Comparison of ENCODE assay signal across 8 mouse cellular contexts in genomic region chr15:80090741-80091120, GRCm38 (mm10). TPM values are rescaled to one million over a fixed set of nuclear protein-coding genes. Genes with fewer than 3 reads are reported as not detected.
DNase-seq lines count a peak whose midpoint lies in the region; ATAC-seq and TF ChIP-seq lines count a peak whose summit lies in the region.

No protein-coding gene starts in this region.

- 2% methylated on average over 17 of the region's 17 CpGs for WGBS in embryonic facial prominence, embryonic 10.5 days
- 2% methylated on average over 17 of the region's 17 CpGs for WGBS in intestine, embryonic 16.5 days

- peak; percentile 55 for DNase-seq in embryo, embryonic 10.5 days (ENCODE audit: low spot score)
- no peak for DNase-seq in embryo, embryonic 11 days
- DNase-seq in embryonic facial prominence, embryonic 10.5 days (ENCODE audit: low spot score): peak; percentile 55
- peak; percentile 45 for DNase-seq in neural tube, embryonic 10.5 days (ENCODE audit: extremely low spot score, low spot score)
- DNase-seq in urinary bladder, adult 18-20 months (ENCODE audit: low spot score in 2 of 2): no peak
- no peak for DNase-seq in layer of hippocampus, adult 9-10 months (ENCODE audit: low spot score)

- peak overlapping the region; percentile 27 for H3K4me3 ChIP-seq in C2C12 (ENCODE audit: insufficient read depth, poor library complexity, severe bottlenecking)
- H3K4me3 ChIP-seq in embryonic facial prominence, embryonic 10.5 days: peak overlapping the region; percentile 76
- peak overlapping the region; percentile 70 for H3K4me3 ChIP-seq in intestine, embryonic 16.5 days (ENCODE audit: low read length)

- no peaks in the 10 kb centered on the region for H3K79me3 ChIP-seq in C2C12 (ENCODE audit: low read depth)

- peak overlapping the region; percentile 53 for H3ac ChIP-seq in C2C12 (ENCODE audit: control insufficient read depth, insufficient read length, low read depth)

- H3K27me3 ChIP-seq in C2C12 (ENCODE audit: control insufficient read depth, insufficient read depth, insufficient read length): no peaks in the 10 kb centered on the region
- H3K27me3 ChIP-seq in embryonic facial prominence, embryonic 10.5 days (replicated peaks; ENCODE audit: low read depth, poor library complexity, severe bottlenecking): peaks cover 59% of the 10 kb centered on the region
- peaks cover 19% of the 10 kb centered on the region for H3K27me3 ChIP-seq in intestine, embryonic 16.5 days (replicated peaks; ENCODE audit: control insufficient read depth, insufficient read depth, low read length)

- peaks cover 25% of the 10 kb centered on the region for H3K4me1 ChIP-seq in embryonic facial prominence, embryonic 10.5 days
- peaks cover 5% of the 10 kb centered on the region; the same call in 1 of the 2 replicates for H3K4me1 ChIP-seq in intestine, embryonic 16.5 days (ENCODE audit: control insufficient read depth, insufficient read depth, low read length)

- H3K27ac ChIP-seq in embryonic facial prominence, embryonic 10.5 days (replicated peaks): peak overlapping the region; percentile 75
- H3K27ac ChIP-seq in intestine, embryonic 16.5 days (ENCODE audit: low read length): no peak overlapping the region

- H3K36me3 ChIP-seq in C2C12 (ENCODE audit: control insufficient read depth, insufficient read depth): no peaks in the 10 kb centered on the region
- H3K36me3 ChIP-seq in embryonic facial prominence, embryonic 10.5 days (replicated peaks): no peaks in the 10 kb centered on the region
- no peaks in the 10 kb centered on the region for H3K36me3 ChIP-seq in intestine, embryonic 16.5 days (ENCODE audit: control insufficient read depth, insufficient read depth, low read length)

- peak overlapping the region; percentile 85 for H3K4me2 ChIP-seq in intestine, embryonic 16.5 days (ENCODE audit: low read depth, low read length)

- no peaks in the 10 kb centered on the region for H3K9me3 ChIP-seq in embryonic facial prominence, embryonic 10.5 days
- H3K9me3 ChIP-seq in intestine, embryonic 16.5 days (ENCODE audit: control insufficient read depth, low read length): peaks cover 3% of the 10 kb centered on the region

- TF ChIP-seq CTCF in C2C12 (IDR thresholded peaks at IDR 0.05; ENCODE audit: control insufficient read depth, insufficient read depth, insufficient read length): no peak

- 0 out of 2 replicates have a peak, but pooled peaks have one; percentile 21 for ATAC-seq in intestine, embryonic 16.5 days

- peak overlapping the region; percentile 80 for H3K9ac ChIP-seq in intestine, embryonic 16.5 days (ENCODE audit: low read depth, low read length)

- H3K79me2 ChIP-seq in C2C12 (ENCODE audit: control insufficient read depth, insufficient read depth): no peaks in the 10 kb centered on the region

TF ChIP-seq in C2C12, 6 proteins besides CTCF, POLR2A, EP300 and RAD21:
- TF ChIP-seq USF1 (IDR thresholded peaks at IDR 0.05; ENCODE audit: low read depth): no peak
- TF ChIP-seq CEBPB (IDR thresholded peaks at IDR 0.05; ENCODE audit: low read depth): no peak
- TF ChIP-seq MAX (IDR thresholded peaks at IDR 0.05): no peak
- TF ChIP-seq MYOG (IDR thresholded peaks at IDR 0.05; ENCODE audit: control insufficient read depth, extremely low read depth, insufficient read length): no peak
- no peak for TF ChIP-seq MYOD1 (IDR thresholded peaks at IDR 0.05; ENCODE audit: control insufficient read depth, insufficient read length, low read depth)
- TF ChIP-seq FOSL1 (IDR thresholded peaks at IDR 0.05; ENCODE audit: insufficient read depth, low read length, poor library complexity, severe bottlenecking): no peak

RNA-seq across cellular contexts. Expression of gene Syngr1, which starts 0.4 kb away (rescaled TPM):
- 7.9 TPM for polyA plus RNA-seq in C2C12 (2012; fragmentation: generic; extraction: Trizol)
- 5.9 and 7.0 TPM in 2 replicates for polyA plus RNA-seq in embryonic facial prominence, embryonic 10.5 days (2016; fragmentation: Nextera tagmentation; extraction: Ambion mirVana)
- 15.2 and 16.0 TPM in 2 replicates for polyA plus RNA-seq in intestine, embryonic 16.5 days (2015; fragmentation: Nextera tagmentation; extraction: Ambion mirVana)

RNA-seq across cellular contexts. Expression of gene Rpl3, which starts 0.9 kb away (rescaled TPM):
- polyA plus RNA-seq in C2C12 (2012; fragmentation: generic; extraction: Trizol): 1,181 TPM
- 1,034 and 1,049 TPM in 2 replicates for polyA plus RNA-seq in embryonic facial prominence, embryonic 10.5 days (2016; fragmentation: Nextera tagmentation; extraction: Ambion mirVana)
- polyA plus RNA-seq in intestine, embryonic 16.5 days (2015; fragmentation: Nextera tagmentation; extraction: Ambion mirVana): 1,018 and 1,133 TPM in 2 replicates

RNA-seq across cellular contexts. Expression of gene Tab1, which starts 42.2 kb away (rescaled TPM):
- 30.2 TPM for polyA plus RNA-seq in C2C12 (2012; fragmentation: generic; extraction: Trizol)
- polyA plus RNA-seq in embryonic facial prominence, embryonic 10.5 days (2016; fragmentation: Nextera tagmentation; extraction: Ambion mirVana): 43.3 and 45.3 TPM in 2 replicates
- 28.2 and 29.6 TPM in 2 replicates for polyA plus RNA-seq in intestine, embryonic 16.5 days (2015; fragmentation: Nextera tagmentation; extraction: Ambion mirVana)

Comparison
In these comparisons a context has a peak if more than half of its experiments do, and no peak if none do; other contexts are left out.
1. DNase-seq: peak in embryo, embryonic 10.5 days (single experiment), embryonic facial prominence, embryonic 10.5 days (single experiment) and neural tube, embryonic 10.5 days (single experiment); none in embryo, embryonic 11 days (single experiment), urinary bladder, adult 18-20 months (0 of 2) and layer of hippocampus, adult 9-10 months (single experiment).
2. Peak in every context shown above with its lines, with median percentiles within 50 percentile points of each other: H3K4me3 ChIP-seq.